Mouse (Mus musculus) c-Kit-negative CD71-positive TER-119-positive erythroid progenitor cells, embryonic 14.5 days (primary cell): ENCODE measurements around the gene Eml5.

ENCODE experiments used
- DNase-seq: peaks from one replicate; pipeline ENCODE4 v3.0.0-alpha.2; 2013; ENCODE audit warnings: low read depth, low spot score

The Eml5 gene

DNA sequence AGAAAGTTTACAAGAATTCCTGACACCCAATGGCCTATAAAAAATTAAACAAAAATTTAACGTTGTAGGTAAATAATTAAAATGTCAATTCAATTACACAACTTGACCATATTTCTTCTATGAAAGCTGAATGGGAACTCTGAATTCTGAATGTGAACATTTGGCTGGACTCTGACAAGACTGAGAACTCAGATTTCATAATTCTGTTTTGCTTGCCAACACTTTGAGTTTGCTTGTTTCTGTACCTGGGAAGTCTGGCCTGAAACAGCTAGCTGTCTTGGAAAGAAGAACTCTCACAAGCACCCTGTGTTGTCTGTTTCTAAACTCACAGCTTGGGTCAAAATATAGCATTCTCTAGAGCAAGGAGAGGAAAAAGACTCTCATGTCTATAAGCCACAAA lies 67.4 kb downstream of the Eml5 start:
- no peak for DNase-seq

DNA sequence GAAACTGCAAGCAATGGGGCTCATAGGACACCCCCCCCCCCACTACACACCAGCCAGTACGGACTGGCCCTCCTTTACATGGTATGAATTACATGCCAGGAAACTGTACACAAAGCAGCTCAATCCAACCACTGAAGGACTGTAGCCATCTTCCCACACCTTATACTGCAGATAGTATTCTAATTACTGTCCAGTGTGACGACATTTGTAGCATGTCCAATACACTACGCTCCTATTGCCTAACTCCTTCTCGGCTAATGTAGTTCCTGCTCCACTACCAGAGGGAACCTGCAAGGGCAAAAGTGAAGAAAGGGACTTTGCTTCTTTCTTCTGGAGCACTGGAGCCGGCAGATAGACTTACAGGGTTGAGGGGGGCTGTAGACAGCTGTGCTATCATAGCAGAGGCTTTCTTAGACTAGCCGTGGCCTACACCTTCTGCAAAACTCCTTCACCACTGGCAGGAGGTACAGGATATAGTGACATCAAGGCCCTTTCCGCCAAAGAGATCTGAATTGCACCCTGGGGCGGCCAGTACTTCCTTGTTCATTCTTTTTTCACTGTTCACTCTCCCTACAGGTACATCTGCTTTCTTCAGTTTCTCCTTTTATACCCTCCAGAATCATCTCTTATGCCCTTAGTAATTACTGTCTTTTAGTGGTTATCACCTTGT lies 68.2 kb downstream of the Eml5 start:
- no peak for DNase-seq

DNA sequence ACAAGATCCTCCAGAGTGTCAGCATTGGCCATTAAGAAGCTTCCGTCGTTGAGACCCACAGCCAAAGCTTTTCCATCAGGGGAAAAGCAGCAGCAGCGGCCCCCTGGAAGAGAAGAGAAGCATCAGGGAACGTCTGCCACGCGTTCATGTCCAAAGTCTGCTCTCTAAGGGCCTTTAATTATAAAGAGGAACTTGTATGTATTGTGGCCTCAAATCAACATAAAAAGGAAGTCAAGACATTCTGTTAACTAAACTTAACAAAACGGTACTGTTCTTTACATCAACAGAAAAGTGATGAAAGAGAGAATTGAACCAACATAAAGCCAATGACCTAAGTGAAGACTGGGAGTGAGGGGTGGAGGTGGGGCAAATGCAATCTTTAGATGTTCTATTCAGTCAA lies 70.2 kb downstream of the Eml5 start:
- DNase-seq, result no peak

DNA sequence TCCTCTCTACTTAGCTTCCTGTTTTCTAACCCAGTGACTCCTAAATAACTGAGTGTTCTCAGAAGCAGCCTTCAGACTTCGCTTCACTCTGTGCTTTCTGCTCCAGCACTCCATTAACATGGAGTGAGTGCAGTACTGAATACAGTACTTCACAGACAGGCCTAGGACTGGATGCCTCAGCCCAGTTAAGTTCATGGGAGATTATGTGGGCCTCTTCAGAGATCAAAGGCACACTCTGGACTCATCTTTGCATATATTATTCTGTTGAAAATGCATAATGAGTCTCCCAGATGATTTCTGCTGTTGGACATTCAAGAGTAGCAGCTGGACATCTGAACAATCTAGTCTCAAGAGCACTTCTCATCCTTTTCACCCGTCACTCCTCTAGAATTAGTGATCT lies 80.5 kb downstream of the Eml5 start:
- no peak for DNase-seq

DNA sequence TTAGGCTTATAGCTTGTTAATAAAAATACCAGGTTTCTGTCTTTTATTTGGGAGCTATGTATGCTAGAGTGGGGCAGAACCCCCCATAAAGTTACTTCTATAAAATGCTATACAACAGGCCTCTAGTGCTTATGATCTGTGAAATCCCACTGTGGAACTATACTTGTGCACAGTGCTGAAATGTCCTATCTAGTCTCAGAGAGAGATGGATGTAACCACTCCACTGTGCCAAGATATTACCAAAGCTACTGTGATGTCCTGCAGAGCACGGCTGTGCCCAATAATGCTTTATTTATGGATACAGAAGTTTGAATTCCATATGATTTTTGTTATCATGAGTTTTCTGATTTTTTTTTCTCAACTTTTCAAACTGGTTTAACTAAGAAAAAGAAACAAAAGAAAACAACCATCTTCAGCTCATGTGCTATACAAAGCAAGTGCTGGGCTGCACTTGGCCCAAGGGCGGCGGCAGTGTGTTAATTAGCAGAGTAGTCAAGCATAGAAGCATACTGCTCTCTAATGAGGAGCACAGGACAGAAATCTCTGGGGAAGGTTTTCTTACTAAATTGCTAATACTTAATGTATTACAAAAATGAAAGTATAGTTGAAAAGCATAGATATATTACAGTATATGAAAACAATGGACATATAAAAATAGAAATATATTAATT lies 97.1 kb downstream of the Eml5 start:
- no peak for DNase-seq

DNA sequence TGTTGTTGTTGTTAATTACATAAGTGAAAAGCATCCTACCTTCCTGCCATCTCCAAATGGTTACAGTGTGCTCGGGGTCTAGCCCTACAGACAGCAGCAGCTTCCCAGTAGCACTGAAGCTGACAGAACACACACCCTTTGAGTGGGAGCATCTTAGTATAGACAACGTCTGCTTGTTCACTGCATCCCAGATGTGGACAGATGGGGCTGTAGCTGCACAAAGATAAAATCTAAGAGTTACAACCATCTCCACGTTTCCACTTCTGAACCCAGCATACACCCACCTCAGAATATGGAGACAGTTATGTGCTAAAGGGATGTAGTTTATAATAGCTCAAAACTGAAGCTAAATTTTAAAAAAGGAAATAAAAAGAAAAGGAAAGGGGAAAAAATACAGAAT lies 99.0 kb downstream of the Eml5 start:
- no peak for DNase-seq

DNA sequence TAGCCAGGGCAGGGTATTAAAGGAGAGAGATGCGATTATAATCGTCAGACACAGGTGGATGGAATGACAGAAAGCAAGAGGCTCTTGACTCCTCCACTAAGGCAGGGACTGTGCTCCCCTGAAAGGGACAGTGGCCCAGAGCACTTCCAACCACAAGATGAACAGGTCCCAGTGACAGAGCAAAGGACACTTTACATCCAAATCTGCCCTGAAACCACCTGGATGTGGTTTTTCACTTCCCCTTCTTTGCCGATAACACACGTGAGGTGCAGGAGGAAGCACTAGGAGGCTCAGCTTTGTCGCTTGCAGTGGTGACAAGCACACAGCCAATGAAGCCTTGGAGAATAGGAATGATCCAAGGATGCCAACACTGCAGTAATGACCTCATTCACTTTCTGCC lies 101.0 kb downstream of the Eml5 start:
- no peak for DNase-seq

DNA sequence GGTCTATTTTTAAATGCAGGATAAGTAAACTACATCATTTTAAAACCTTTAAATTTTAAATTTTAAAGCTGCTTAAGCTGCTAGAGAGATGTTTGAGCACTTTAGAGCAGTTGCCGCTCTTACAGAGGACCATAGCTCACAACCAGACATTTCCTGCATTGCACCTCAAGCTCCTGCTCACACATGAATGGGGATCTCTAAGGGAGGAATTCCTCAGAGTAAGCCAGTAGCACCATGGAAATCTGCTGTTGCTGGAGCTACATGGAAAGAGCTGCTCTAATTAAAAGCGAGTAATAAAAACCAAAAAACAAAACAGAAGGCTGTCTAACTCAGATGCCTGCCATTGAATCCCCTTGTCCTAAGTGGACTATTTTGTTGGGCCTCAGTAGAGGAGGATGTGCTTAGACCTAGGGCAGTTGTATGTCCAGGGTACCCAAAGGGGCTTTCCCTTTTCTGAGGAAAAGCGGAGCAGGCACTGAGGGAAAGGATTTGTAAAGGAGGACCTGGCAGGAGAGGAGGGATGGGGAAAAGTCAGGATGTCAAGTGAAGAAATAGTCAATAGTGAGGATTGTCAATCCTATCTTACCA lies 105.5 kb downstream of the Eml5 start:
- no peak for DNase-seq

DNA sequence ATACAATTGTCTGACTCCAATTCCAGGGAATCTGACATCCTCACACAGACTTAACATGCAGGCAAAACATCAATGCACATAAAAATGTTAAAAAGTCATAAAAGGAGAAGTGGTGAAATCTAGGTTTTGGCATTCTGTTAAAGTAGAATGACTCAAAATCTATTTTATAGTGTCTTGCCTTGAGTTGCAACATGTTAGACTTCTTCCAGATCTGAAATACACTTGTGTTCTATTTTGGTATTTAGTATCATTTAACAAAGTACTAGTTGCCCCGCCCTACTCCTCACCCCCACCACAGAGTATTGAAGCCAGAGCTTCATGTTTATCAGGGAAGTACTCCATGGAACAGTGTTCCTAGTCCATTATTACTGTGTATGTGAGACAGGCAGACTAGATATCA lies 117.0 kb downstream of the Eml5 start:
- DNase-seq, result no peak

DNA sequence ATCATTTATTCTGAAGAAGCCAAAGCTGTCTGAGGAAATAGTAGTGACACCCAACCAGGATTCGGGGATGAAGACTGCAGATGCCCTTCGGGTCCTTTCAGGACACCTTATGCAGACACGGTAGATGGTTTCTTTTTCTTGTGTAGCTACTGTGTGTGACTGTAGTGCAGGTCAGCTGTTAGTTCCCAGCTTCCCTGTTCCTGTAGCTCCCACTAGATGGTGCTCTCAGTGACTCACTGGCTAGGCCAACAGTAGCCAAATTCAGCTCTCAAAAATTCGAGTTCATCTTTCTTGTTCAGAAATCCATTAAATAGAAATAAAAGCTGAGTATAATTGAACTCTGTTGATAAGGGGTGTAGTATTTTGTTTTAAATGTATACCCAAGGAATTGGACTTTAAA lies 122.1 kb downstream of the Eml5 start:
- no peak for DNase-seq

DNA sequence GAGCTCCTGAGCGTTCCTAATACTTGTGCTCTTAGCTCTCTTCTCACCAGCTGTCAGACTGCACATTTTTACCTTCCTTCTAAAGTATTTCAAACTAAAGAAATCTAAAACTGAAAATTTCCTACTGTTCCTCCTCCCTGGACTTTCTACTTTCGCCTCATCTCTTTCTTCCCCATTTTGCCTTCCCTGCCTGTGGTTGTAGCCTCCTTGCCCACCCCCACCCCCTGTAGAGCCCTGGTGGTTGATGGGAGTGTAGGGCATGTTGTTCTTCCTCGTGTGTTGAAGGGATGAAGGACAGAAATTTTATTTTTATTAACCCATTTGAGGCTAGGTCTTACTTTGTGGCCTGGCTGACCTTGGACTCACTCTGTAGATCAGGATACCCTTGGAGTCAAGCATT lies 123.8 kb downstream of the Eml5 start:
- no peak for DNase-seq

DNA sequence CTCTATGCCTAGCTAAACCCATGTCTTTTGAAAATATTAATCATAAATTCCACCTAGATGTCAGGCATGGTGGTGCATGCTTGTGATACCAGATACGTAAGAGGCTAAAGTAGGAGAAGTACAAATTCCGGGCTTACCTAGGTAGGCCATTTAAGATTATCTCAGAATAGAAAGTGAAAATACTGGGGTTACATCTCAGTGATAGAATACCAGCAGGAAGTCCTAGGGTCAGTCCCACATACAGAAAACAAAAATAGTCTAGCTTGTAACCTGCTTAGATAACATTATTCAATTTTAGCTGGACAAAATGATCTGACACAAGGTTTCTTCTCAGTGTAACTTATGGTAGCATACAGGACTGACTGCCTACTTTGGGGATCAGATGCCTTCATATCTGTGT lies 135.0 kb downstream of the Eml5 start:
- no peak for DNase-seq

DNA sequence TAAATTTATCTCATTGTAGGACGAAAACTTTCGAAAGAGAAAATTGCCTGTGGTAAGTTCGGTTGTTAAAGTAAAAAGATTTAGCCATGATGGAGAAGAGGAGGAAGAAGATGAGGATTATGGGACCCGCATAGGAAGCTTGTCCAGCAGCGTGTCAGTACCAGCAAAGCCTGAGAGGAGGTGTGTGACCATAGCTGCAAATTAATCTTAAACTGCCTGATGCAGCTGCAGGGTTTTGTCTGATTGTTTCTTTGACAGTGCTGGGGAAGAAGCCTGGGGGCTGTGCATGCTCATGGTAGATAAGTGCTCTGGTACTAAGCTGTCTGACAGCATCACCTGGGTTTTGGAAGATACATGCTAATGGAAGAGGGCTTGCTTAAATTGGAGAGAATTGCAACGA lies 141.6 kb downstream of the Eml5 start:
- DNase-seq, result no peak

DNA sequence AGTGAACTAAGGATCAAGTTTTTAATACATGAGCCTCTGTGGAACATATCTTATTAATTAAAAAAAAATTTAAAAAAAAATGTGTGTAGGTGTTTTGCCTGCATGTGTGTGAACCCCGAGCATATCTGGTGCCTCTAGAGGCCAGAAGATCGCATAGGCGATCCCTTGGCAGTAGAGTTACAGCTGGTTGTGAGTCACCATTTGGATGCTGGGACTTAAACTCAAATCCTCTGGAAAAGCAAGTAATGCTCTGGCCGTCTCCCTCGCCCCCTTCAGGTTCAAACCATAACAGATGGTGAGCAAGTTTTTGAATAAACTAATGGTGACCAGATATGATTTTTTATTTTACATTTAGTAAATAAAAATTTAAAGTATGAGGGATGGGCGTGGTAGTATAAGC lies 143.6 kb downstream of the Eml5 start:
- no peak for DNase-seq

DNA sequence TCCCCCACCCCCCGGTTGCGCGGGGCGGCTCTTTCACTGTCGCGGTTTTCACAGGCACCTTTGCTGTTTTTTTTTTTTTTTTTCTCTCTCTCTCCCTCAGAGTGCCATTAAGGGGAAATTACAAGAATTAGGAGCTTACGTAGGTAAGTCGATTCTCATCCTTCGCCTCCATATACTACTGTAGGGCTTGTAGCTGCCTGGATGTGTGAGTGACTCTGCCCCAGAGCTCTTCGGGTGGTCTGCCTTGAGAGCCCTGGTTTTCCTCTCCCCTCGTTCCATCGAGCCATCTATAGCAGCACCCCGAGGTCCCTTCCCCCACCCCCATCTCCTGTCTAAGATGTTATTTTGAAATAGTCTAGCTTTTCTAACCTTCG lies 153.9 kb downstream of the Eml5 start:
- DNase-seq, result peak; percentile 20

DNA sequence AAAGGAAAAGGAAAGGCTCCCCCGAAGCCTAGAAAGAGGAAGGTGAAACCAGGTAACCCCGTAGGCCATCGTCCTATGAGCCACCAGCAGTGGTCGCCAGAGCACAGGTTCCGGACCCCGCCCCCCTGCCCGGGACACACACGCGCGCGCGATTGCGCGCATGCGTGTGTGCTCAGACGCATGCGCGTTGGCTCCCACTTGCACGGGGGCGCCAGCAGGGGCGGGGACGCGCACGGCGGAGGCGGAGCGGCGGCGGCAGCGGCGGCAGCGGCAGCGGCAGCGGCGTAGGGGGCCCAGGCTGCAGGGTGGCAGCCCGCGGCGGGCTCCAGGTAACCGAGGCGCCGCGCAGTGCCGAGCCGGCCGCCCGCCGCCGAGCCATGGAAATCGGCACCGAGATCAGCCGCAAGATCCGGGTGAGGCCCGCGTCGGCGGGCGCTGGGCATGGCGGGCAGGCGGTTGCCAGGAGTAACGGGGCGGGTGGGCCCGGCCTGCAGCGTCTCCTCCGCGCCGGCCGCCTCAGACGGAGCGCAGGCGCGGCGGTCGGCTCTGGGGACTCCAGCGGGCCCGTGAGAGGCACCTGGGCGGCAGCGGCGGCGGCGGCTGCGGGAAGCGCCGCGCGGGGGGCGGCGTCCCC lies 154.4 kb downstream of the Eml5 start, which contains the start of gene Zc3h14:
Gene Zc3h14 (plus strand): TSS at position 219 of the 634 bp plus-strand sequence.
- peak; percentile 81 for DNase-seq

DNA sequence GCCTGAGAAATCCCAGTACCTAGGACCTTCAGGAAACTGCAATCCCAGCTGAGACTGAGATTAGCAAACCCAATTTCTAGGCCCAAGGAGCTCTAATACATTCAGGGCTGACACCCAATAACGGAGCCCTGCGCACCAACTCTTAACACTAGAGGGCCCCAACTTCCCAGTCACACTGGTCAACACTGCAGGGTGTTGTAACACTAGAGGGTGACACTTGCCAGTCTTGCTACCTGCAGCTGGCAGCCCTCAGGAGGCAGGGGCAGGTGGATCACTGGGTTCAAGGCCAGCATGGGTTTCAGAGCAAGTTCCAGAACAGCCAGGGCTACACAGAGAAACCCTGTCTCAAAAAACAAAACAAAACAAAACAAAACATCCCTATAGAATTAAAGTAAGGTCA lies 155.2 kb downstream of the Eml5 start:
- peak; percentile 47 for DNase-seq

DNA sequence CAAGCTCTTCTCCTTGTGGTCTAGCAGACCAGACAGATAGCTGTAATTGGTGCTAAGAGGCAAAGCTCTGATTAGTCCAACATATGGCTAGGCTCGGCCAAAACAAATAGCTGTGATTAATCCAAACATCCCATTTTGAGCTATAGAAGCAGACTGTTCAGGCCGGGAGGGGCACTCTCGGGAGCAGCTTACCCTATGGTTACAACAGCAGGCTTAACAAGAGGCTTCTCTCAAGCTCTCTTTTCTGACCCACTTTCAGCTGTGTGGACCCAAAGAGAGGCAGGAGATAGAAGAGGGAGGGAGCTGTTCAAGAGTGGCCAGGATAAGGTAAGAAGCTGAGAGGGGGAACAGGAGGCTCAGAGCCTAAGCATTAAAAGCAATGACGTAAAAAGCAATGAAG lies 155.7 kb downstream of the Eml5 start:
- no peak for DNase-seq

DNA sequence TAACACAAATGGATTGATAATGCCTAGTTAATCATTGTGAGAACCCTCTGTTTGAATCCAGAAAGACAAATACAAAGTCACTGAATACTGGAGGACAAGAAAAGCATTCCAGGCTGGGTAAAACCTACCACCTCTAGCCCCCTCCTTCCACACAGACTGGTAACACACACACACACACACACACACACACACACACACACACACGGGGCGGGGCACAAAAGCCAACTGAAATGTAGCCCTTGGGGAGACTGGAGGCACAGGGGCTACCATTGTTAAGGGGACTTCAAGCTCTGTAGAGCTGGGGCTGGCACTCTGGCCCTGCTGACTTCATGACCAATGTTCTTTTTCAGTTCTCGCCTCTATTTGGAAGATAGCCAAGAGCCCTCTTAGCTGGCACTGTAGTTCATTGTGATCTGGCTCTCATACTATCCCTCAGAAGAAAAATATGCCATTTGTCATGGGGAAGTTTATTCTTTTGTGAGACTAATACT lies 160.2 kb downstream of the Eml5 start:
- DNase-seq, result no peak

DNA sequence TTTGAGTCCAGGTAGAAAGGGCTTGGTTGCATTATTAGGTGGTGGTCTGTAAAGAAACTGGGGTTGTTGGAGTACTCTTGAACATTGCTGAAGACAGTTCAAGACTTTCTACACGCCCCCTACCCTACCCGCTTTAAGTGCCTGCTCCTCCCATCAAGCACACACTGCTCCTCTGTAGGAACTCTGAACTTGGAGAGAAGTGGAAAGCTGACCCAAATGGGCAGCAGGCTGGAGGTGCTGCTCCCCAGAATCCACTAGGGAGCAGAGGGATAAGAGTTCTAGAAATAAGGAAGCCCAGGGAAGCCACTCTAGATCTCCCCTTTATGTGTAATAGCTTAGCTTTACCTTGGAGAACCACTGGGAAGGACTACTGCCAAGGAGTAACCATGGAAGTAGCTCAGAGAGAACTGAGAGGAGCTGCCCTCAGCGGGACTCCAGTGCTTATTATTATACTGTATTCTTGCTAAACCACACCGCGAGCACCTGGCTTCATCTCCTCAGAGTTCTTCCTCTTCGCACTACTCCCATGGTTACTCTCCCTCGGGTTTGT lies 163.4 kb downstream of the Eml5 start:
- DNase-seq, result no peak

DNA sequence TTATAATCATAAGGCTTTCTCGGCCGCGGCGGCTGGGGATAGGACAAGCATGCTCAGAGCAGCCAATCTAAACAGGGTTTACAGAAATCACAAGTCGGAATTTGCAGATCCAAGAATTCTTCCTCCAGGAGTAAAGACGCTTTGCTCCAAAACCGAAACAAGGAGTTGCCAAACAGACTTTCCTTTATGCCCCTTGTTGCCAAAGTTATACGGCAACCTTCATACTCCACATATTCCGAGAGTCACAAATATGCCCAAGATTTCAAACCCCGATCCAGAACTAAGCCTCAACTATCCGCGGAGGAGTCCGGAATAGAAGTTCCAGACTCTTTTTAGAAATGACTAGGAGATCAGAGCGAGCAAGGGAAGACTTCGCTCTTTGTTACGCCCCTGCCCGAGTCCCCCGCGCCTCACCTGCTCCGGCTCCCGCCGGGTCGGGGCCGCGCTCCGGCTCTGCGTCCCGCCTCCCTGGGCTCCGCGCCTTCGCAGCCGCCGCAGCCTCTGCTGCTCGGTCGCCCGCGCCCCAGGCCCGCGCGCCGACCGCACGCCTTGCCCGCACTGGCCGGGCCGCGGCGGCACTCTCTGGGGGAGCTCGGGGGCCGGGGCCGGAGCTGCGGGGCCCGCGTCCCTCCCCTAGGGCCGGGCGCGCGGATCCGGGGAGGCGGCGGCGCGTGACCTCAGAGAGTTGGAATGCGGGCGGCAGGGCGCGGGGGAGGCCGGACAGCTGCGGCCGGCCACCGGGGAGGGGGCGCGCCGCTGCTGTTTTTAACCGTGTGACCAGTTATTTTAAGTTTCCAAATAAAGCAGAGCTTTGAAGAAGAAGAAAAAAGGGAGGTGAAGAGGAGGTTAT lies 164.1 kb downstream of the Eml5 start, which contains the start of gene Ptpn21:
Gene Ptpn21 (minus strand): TSS at position 455 of the 850 bp plus-strand sequence.
- no peak for DNase-seq
